Mouse (Mus musculus): Measurements from ENCODE around the gene Slc27a1. TPM values are rescaled to one million over a fixed set of nuclear protein-coding genes. Genes with fewer than 3 reads are reported as not detected.
A peak's percentile ranks its signal among the peaks of the same experiment; 100 is the strongest.
"Not testable (repeated sequence)": the region's sequence is repeated elsewhere in the genome, so short reads cannot be mapped to it uniquely, and the experiment has no call there.

Slc27a1 gene
- polyA plus RNA-seq, 1 experiment: 28.6 TPM

- Histone ChIP-seq H3K4me1 (ENCODE audit: control insufficient read depth, insufficient read depth, insufficient read length, low read length) (peaks cover 2% of the 10 kb centered on the region; the same call in 1 of the 2 replicates), H3K36me3 (ENCODE audit: control insufficient read depth, insufficient read depth, low read length) (no peaks in the 10 kb centered on the region), H3K4me3 (ENCODE audit: low read depth, low read length) (no peak overlapping the region), H3K27me3 (ENCODE audit: control insufficient read depth, insufficient read depth, low read length) (peaks cover 20% of the 10 kb centered on the region), H3K27ac (ENCODE audit: insufficient read depth, low read depth, low read length) (peak overlapping the region; percentile 20; the same call in 1 of the 2 replicates)
- TF ChIP-seq POLR2A (IDR thresholded peaks at IDR 0.05; ENCODE audit: low read depth, low read length) (no peak), CTCF (IDR thresholded peaks at IDR 0.05; ENCODE audit: extremely low read depth, insufficient read length, insufficient replicate concordance, low read depth, low read length) (no peak)
- 68% methylated on average over 11 of the region's 11 CpGs for WGBS
Observed at GRCm38 (mm10) chr8:71528362-71529073, 40.2 kb upstream of the Slc27a1 start.

DNA sequence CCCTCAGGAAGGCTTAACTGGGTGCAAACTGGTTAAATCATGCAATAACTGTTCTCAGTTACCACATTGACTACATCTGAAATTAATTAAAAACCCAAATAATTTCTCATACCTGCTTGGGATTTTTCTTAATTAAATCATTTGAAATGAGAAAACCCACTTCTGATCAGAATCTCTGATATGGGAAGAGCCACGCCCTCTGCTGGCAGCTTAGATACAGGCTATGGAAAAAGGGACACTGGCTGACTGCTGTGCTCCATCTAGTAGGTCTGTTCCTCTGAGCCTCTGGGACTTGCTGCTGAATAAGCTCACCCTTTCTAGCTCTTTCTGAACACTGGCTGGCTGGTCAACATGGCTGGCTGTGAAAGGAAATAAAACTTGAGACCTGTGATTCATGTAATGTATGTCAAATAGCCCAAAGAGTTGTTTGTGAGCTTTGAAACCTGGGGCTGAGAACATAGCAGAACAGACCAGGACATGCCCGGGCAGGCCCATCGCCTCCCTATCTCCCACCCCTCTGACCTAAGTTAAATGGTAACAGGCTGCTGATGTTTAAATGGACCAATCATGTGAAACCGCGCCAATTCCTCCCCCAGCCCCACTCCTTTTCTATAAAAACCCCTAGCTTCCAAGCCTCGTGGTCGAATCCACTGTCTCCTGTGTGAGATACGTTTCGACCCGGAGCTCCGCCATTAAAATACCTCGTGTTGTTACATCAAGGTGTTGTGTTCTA is 37.8 kb upstream of the Slc27a1 start:
- TF ChIP-seq CTCF (IDR thresholded peaks at IDR 0.05; ENCODE audit: extremely low read depth, insufficient read length, insufficient replicate concordance, low read depth, low read length): peak; percentile 33; the same call in 1 of the 2 replicates
- not testable (repeated sequence) for H3K4me3 ChIP-seq (ENCODE audit: low read depth, low read length)
- 73% methylated on average over 8 of the region's 12 CpGs for WGBS

GRCm38 (mm10) chr8:71534263-71534810 is 34.3 kb upstream of the Slc27a1 start:
- TF ChIP-seq POLR2A (IDR thresholded peaks at IDR 0.05; ENCODE audit: low read depth, low read length): no peak
- no peak for TF ChIP-seq CTCF (IDR thresholded peaks at IDR 0.05; ENCODE audit: extremely low read depth, insufficient read length, insufficient replicate concordance, low read depth, low read length)
- no peak overlapping the region for H3K4me3 ChIP-seq (ENCODE audit: low read depth, low read length)
- H3K4me1 ChIP-seq (ENCODE audit: control insufficient read depth, insufficient read depth, insufficient read length, low read length): peaks cover 8% of the 10 kb centered on the region
- H3K27me3 ChIP-seq (ENCODE audit: control insufficient read depth, insufficient read depth, low read length): no peaks in the 10 kb centered on the region
- WGBS: 57% methylated on average over 3 of the region's 3 CpGs
- no peaks in the 10 kb centered on the region for H3K36me3 ChIP-seq (ENCODE audit: control insufficient read depth, insufficient read depth, low read length)
- H3K27ac ChIP-seq (ENCODE audit: insufficient read depth, low read depth, low read length): no peak overlapping the region

More for the DNA sequence above, 37.8 kb upstream of the Slc27a1 start:
- H3K36me3 ChIP-seq (ENCODE audit: control insufficient read depth, insufficient read depth, low read length); H3K27me3 ChIP-seq (ENCODE audit: control insufficient read depth, insufficient read depth, low read length); H3K4me1 ChIP-seq (ENCODE audit: control insufficient read depth, insufficient read depth, insufficient read length, low read length); H3K27ac ChIP-seq (ENCODE audit: insufficient read depth, low read depth, low read length): not testable (repeated sequence)

- Histone ChIP-seq H3K36me3 (ENCODE audit: control insufficient read depth, insufficient read depth, low read length) (no peaks in the 10 kb centered on the region), H3K4me3 (ENCODE audit: low read depth, low read length) (peak overlapping the region; percentile 11), H3K27me3 (ENCODE audit: control insufficient read depth, insufficient read depth, low read length) (no peaks in the 10 kb centered on the region), H3K27ac (ENCODE audit: insufficient read depth, low read depth, low read length) (no peak overlapping the region), H3K4me1 (ENCODE audit: control insufficient read depth, insufficient read depth, insufficient read length, low read length) (peaks cover 8% of the 10 kb centered on the region)
- 82% methylated on average over 5 of the region's 5 CpGs for WGBS
- TF ChIP-seq CTCF (IDR thresholded peaks at IDR 0.05; ENCODE audit: extremely low read depth, insufficient read length, insufficient replicate concordance, low read depth, low read length): no peak
- no peak for TF ChIP-seq POLR2A (IDR thresholded peaks at IDR 0.05; ENCODE audit: low read depth, low read length)
Observed at GRCm38 (mm10) chr8:71535663-71536062, 33.0 kb upstream of the Slc27a1 start.

DNA sequence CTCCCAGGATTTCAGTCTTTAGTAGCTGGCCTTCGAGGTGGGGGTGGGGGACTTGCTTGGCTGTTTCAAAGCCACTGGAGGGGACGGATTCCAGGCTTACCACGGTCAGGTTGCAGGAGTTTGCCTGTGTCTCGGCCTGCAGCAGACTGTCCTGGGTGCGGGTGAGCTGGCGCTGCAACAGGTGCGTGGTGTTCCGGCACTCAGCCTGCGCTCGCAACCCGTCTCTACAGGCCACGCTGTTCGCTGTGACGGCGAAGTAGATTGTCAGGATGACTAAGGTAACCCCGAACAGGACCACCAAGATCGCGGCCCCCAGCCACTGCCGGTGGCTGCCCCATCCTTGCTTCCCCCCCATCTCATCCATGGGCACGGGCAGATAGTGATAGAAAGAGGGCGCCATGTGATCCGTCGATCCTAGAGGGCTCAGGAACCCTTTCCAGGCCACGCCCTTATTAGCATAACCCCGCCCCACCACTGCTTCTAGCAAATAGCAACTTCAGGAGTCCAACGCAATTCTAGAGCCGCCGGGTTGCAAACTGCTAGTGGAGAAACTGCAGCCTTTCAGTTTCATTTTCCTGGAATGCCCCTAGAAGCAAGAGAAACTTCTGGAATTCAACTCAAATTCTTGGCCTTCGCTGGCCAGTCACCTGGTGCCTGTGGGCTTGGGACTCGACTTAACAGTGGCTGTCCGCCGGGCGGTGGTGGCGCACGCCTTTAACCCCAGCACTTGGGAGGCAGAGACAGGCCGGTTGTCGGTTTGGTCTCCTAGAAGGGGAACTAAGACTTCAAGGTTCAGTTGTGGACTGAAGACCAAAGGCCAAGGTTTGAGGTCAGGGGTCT is 31.4 kb upstream of the Slc27a1 start, which contains the start of gene Bst2:
TSS of gene Bst2 (minus strand) at position 429 of the 840 bp plus-strand sequence.
- H3K27me3 ChIP-seq (ENCODE audit: control insufficient read depth, insufficient read depth, low read length): no peaks in the 10 kb centered on the region
- WGBS: 2% methylated on average over 37 of the region's 37 CpGs
- peak within 1 kb of the TSS; percentile 79 for H3K4me3 ChIP-seq (ENCODE audit: low read depth, low read length)
- no peaks in the 10 kb centered on the region for H3K36me3 ChIP-seq (ENCODE audit: control insufficient read depth, insufficient read depth, low read length)
- TF ChIP-seq CTCF (IDR thresholded peaks at IDR 0.05; ENCODE audit: extremely low read depth, insufficient read length, insufficient replicate concordance, low read depth, low read length) (no peak), POLR2A (IDR thresholded peaks at IDR 0.05; ENCODE audit: low read depth, low read length) (no peak; the same call in 1 of the 2 replicates)
- peak within 1 kb of the TSS; percentile 95 for H3K27ac ChIP-seq (ENCODE audit: insufficient read depth, low read depth, low read length)
- H3K4me1 ChIP-seq (ENCODE audit: control insufficient read depth, insufficient read depth, insufficient read length, low read length): peaks cover 8% of the 10 kb centered on the region

DNA sequence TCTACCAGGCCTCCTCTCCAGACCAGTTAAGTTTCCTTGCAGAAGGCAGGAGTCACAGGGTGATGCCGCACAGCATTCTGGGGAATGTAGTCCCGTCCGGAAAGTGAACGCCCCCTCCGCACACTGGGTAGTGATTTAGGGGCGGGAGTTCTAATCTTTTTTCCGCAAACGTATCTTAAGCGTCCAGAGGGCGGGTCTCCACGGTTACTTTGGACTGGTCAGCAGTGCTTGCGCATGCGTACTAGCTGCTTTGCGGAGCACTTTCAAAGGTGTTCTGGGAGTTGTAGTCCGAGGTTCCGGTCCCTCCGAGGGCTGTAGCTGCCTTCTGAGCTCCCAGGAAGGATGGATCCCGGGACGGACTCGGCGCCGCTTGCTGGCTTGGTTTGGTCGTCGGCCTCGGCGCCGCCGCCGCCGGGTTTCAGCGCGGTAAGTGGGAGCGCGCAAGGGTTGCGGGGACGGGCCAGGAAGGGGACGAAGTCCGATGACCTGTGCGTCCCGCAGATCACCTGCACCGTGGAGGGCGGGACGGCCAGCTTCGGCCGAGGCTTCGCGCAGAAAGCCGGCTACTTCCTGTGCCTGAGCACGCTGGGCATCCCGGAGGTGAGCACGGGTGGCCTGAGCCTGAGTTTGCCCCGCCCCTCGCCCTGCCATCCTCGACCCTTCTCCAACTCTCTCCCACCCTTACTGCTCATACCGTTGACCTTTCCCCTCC is 25.9 kb upstream of the Slc27a1 start, which contains the start of gene Mvb12a:
TSS of gene Mvb12a (plus strand) at position 291 of the 712 bp plus-strand sequence.
- H3K27me3 ChIP-seq (ENCODE audit: control insufficient read depth, insufficient read depth, low read length): no peaks in the 10 kb centered on the region
- peak within 1 kb of the TSS; percentile 76 for H3K27ac ChIP-seq (ENCODE audit: insufficient read depth, low read depth, low read length)
- TF ChIP-seq POLR2A (IDR thresholded peaks at IDR 0.05; ENCODE audit: low read depth, low read length) (peak; percentile 65; the same call in 1 of the 2 replicates), CTCF (IDR thresholded peaks at IDR 0.05; ENCODE audit: extremely low read depth, insufficient read length, insufficient replicate concordance, low read depth, low read length) (no peak)
- H3K4me1 ChIP-seq (ENCODE audit: control insufficient read depth, insufficient read depth, insufficient read length, low read length): peaks cover 9% of the 10 kb centered on the region
- under 1% methylated on average over 55 of the region's 55 CpGs for WGBS
- H3K4me3 ChIP-seq (ENCODE audit: low read depth, low read length): peak within 1 kb of the TSS; percentile 82
- peaks cover 23% of the 10 kb centered on the region for H3K36me3 ChIP-seq (ENCODE audit: control insufficient read depth, insufficient read depth, low read length)
